Mouse (Mus musculus) gastrocnemius, postnatal 14 days (tissue): ENCODE data around the gene Babam2. TPM values are rescaled to one million over a fixed set of nuclear protein-coding genes. Genes with fewer than 3 reads are reported as not detected.

Experiments used
- DNase-seq: peaks from one replicate; pipeline ENCODE4 v3.0.0; 2021; ENCODE audit warnings: mixed read lengths
- intact Hi-C: fragments of 180-260 bp; cut with DNase I; formaldehyde crosslinking; loops from one replicate; pipeline ENCODE4 v1.15.1; 2025; ENCODE audit warnings: low total_unique reads
- total RNA-seq, 2 experiments: library from RNA; stranded (reverse); gene quantifications; 2 replicates each; pipeline ENCODE4 v1.2.3; 2021

Babam2 gene
- total RNA-seq, 2 experiments from 2014 or later, result 34.7 to 35.7 TPM

GRCm38 (mm10) chr5:32053476-32053875 lies 356.0 kb downstream of the Babam2 start:
- DNase-seq, result no peak
- intact Hi-C loops, result no loop called here

GRCm38 (mm10) chr5:32055676-32056075 lies 358.2 kb downstream of the Babam2 start:
- no peak for DNase-seq
- intact Hi-C loops, result no loop called here

- intact Hi-C loops, result no loop called here
- no peak for DNase-seq
Measured at GRCm38 (mm10) chr5:32056126-32056525, 358.6 kb downstream of the Babam2 start.

- DNase-seq, result no peak
- intact Hi-C loops, result no loop called here
Measured at GRCm38 (mm10) chr5:32058481-32059253, 361.2 kb downstream of the Babam2 start.

- intact Hi-C loops, result no loop called here
- no peak for DNase-seq
Measured at GRCm38 (mm10) chr5:32059254-32059796, 361.8 kb downstream of the Babam2 start.

GRCm38 (mm10) chr5:32060485-32060884 lies 363.0 kb downstream of the Babam2 start:
- DNase-seq, result no peak
- intact Hi-C loops, result no loop called here

- DNase-seq, result no peak
- intact Hi-C loops, result no loop called here
Measured at GRCm38 (mm10) chr5:32061854-32062253, 364.4 kb downstream of the Babam2 start.

GRCm38 (mm10) chr5:32064341-32065105 lies 367.0 kb downstream of the Babam2 start:
- intact Hi-C loops, result no loop called here
- DNase-seq, result no peak

GRCm38 (mm10) chr5:32066015-32066734 lies 368.7 kb downstream of the Babam2 start:
- intact Hi-C loops, result no loop called here
- no peak for DNase-seq

- intact Hi-C loops, result no loop called here
- DNase-seq, result no peak
Measured at GRCm38 (mm10) chr5:32066839-32067238, 369.4 kb downstream of the Babam2 start.

GRCm38 (mm10) chr5:32068616-32069015 lies 371.1 kb downstream of the Babam2 start:
- intact Hi-C loops, result no loop called here
- no peak for DNase-seq

- DNase-seq, result no peak
- intact Hi-C loops, result no loop called here
Measured at GRCm38 (mm10) chr5:32069096-32069495, 371.6 kb downstream of the Babam2 start.

GRCm38 (mm10) chr5:32069566-32070169 lies 372.2 kb downstream of the Babam2 start:
- DNase-seq, result no peak
- intact Hi-C loops, result no loop called here

- intact Hi-C loops, result no loop called here
Measured at GRCm38 (mm10) chr5:32070781-32071180, 373.3 kb downstream of the Babam2 start.

GRCm38 (mm10) chr5:32071314-32071713 lies 373.8 kb downstream of the Babam2 start:
- no peak for DNase-seq
- intact Hi-C loops, result no loop called here

More at GRCm38 (mm10) chr5:32070781-32071180, 373.3 kb downstream of the Babam2 start:
- no peak for DNase-seq

GRCm38 (mm10) chr5:32071824-32072223 lies 374.3 kb downstream of the Babam2 start:
- intact Hi-C loops, result no loop called here

GRCm38 (mm10) chr5:32072877-32073276 lies 375.4 kb downstream of the Babam2 start:
- intact Hi-C loops, result no loop called here
- DNase-seq, result no peak

More at GRCm38 (mm10) chr5:32071824-32072223, 374.3 kb downstream of the Babam2 start:
- no peak for DNase-seq

- no peak for DNase-seq
- intact Hi-C loops, result no loop called here
Measured at GRCm38 (mm10) chr5:32074053-32074452, 376.6 kb downstream of the Babam2 start.

GRCm38 (mm10) chr5:32077139-32077538 lies 379.7 kb downstream of the Babam2 start:
- DNase-seq, result no peak
- intact Hi-C loops, result no loop called here
